In the genomic region with DNA sequence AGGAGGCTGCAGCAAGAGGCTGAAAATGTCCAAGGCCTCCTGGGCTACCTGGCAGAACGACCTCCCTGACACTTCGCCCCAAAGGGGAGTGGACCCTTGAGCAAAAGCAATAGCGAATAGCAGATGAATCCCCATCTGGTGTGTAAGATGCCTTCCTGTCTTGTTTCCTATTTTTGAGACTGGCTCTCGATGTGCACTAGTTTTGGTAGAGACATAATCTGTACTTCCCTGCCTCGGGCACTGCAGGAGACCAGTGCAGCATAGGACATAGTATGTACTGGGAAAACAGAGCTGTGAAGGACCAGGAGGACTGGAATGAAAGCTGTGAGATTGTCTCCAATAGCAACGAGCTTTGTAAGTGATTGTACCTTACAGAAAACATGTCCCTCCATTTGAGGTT, we compare ENCODE assay signal across 23 mouse cellular contexts. TPM values are rescaled to one million over a fixed set of nuclear protein-coding genes. Genes with fewer than 3 reads are reported as not detected.
A peak's percentile ranks its signal among the peaks of the same experiment; 100 is the strongest.
DNase-seq lines count a peak whose midpoint lies in the region; ATAC-seq and TF ChIP-seq lines count a peak whose summit lies in the region.
"Had no signal": no experiment of that assay in that cellular context is flagged by ENCODE, and none has a peak within 500 bp of the region (broad histone marks: within the 10 kb centered on the region; RNA-seq: fewer than 3 reads in every experiment).

No protein-coding gene starts in this region.

- no peak overlapping the region for H3K9ac ChIP-seq in heart, adult 2 months (ENCODE audit: low read depth, low read length)
- H3K9ac ChIP-seq in lung, postnatal 0 days (replicated peaks; ENCODE audit: low read depth) = no peak overlapping the region
- H3K9ac ChIP-seq in stomach, embryonic 16.5 days (ENCODE audit: low read length) = no peak overlapping the region
- H3K9ac ChIP-seq: embryonic facial prominence, embryonic 15.5 days; heart, embryonic 13.5 days; limb, embryonic 13.5 days had no signal

- TF ChIP-seq POLR2A in heart, adult 2 months (IDR thresholded peaks at IDR 0.05; ENCODE audit: insufficient read depth, low read depth, low read length) = no peak
- no peak for TF ChIP-seq POLR2A in lung, adult 2 months (IDR thresholded peaks at IDR 0.05; ENCODE audit: borderline replicate concordance, extremely low read depth, low read depth, low read length)
- no peak for TF ChIP-seq POLR2A in cortical plate, adult 2 months (IDR thresholded peaks at IDR 0.05; ENCODE audit: extremely low read depth, insufficient read depth, low read length)

- ATAC-seq in lung, postnatal 0 days = no peak
- ATAC-seq in stomach, embryonic 16.5 days (ENCODE audit: insufficient read depth, low FRiP score) = no peak

- no peak for DNase-seq in heart, adult 2 months
- no peak for DNase-seq in heart, embryonic 10.5 days (ENCODE audit: low spot score)
- no peak for DNase-seq in lung, postnatal 0 days (ENCODE audit: low spot score)
- no peak for DNase-seq in lung, adult 2 months
- DNase-seq in right cerebral cortex, postnatal 4 days = no peak
- no peak for DNase-seq in urinary bladder, postnatal 36 days (ENCODE audit: low spot score in 2 of 2)
- DNase-seq: adrenal gland, adult 8-10 months; cerebellum, adult 18-20 months; gastrocnemius, postnatal 36 days; kidney, adult 18-20 months; lung, adult 18-20 months; lung, postnatal 4 days; midbrain, embryonic 14.5 days; right cerebral cortex, postnatal 14 days had no signal

- no peak for TF ChIP-seq CTCF in heart, adult 2 months (IDR thresholded peaks at IDR 0.05)
- no peak for TF ChIP-seq CTCF in lung, postnatal 0 days (IDR thresholded peaks at IDR 0.05)
- TF ChIP-seq CTCF in lung, adult 2 months (IDR thresholded peaks at IDR 0.05; ENCODE audit: insufficient read depth, low read length) = no peak
- TF ChIP-seq CTCF in cortical plate, adult 2 months (IDR thresholded peaks at IDR 0.05; ENCODE audit: extremely low read depth, insufficient read depth, low read length) = no peak

- no peaks in the 10 kb centered on the region; the same call in 1 of the 2 replicates for H3K36me3 ChIP-seq in heart, adult 2 months (ENCODE audit: control insufficient read depth, insufficient read depth, low read length)
- H3K36me3 ChIP-seq in heart, embryonic 10.5 days = no peaks in the 10 kb centered on the region
- H3K36me3 ChIP-seq in lung, postnatal 0 days (ENCODE audit: insufficient read depth, low read length) = no peaks in the 10 kb centered on the region
- H3K36me3 ChIP-seq in stomach, embryonic 16.5 days (ENCODE audit: control insufficient read depth, insufficient read depth, low read length) = no peaks in the 10 kb centered on the region
- H3K36me3 ChIP-seq: embryonic facial prominence, embryonic 15.5 days; limb, embryonic 13.5 days had no signal

- peaks cover 3% of the 10 kb centered on the region for H3K4me1 ChIP-seq in heart, adult 2 months (ENCODE audit: control insufficient read depth, insufficient read depth, low read length)
- no peaks in the 10 kb centered on the region for H3K4me1 ChIP-seq in heart, embryonic 10.5 days
- 0 out of 2 replicates have a peak, but pooled peaks cover 3% of the 10 kb centered on the region for H3K4me1 ChIP-seq in lung, postnatal 0 days (ENCODE audit: insufficient read depth, low read depth, low read length)
- peaks cover 7% of the 10 kb centered on the region for H3K4me1 ChIP-seq in lung, adult 2 months (ENCODE audit: control insufficient read depth, insufficient read depth, low read length)
- peaks cover 2% of the 10 kb centered on the region for H3K4me1 ChIP-seq in cortical plate, adult 2 months (ENCODE audit: control insufficient read depth, insufficient read depth, low read length)
- H3K4me1 ChIP-seq in stomach, embryonic 16.5 days (ENCODE audit: control insufficient read depth, insufficient read depth, low read length) = peaks cover 8% of the 10 kb centered on the region; the same call in 1 of the 2 replicates

- intact Hi-C loops in heart, adult 2 months (cut with DNase I) = no loop called here

- peaks cover 5% of the 10 kb centered on the region; the same call in 1 of the 2 replicates for H3K79me2 ChIP-seq in heart, adult 2 months (replicated peaks; ENCODE audit: control insufficient read depth, insufficient read depth, low read length)

- H3K27ac ChIP-seq in heart, adult 2 months = peak overlapping the region; percentile 37
- H3K27ac ChIP-seq in heart, embryonic 10.5 days = no peak overlapping the region
- 0 out of 2 replicates have a peak overlapping the region, but pooled peaks have one; percentile 6 for H3K27ac ChIP-seq in lung, postnatal 0 days (ENCODE audit: low read length)
- H3K27ac ChIP-seq in cortical plate, adult 2 months (ENCODE audit: insufficient read depth, low read length) = peak overlapping the region; percentile 90
- H3K27ac ChIP-seq in stomach, embryonic 16.5 days (ENCODE audit: low read length) = peak overlapping the region; percentile 25; the same call in 1 of the 2 replicates
- H3K27ac ChIP-seq: embryonic facial prominence, embryonic 15.5 days; heart, embryonic 13.5 days; limb, embryonic 13.5 days had no signal

- TF ChIP-seq EP300 in heart, adult 2 months (IDR thresholded peaks at IDR 0.05; ENCODE audit: insufficient read depth, low read depth, low read length) = no peak
- no peak for TF ChIP-seq EP300 in lung, postnatal 0 days (IDR thresholded peaks at IDR 0.05)

- 56% methylated on average over 6 of the region's 6 CpGs for WGBS in heart, adult 2 months
- 76% methylated on average over 6 of the region's 6 CpGs for WGBS in heart, embryonic 10.5 days
- 74% methylated on average over 6 of the region's 6 CpGs for WGBS in lung, postnatal 0 days
- WGBS in lung, adult 2 months = 57% methylated on average over 6 of the region's 6 CpGs
- 68% methylated on average over 6 of the region's 6 CpGs for WGBS in stomach, embryonic 16.5 days

- H3K4me3 ChIP-seq in heart, adult 2 months = no peak overlapping the region
- no peak overlapping the region for H3K4me3 ChIP-seq in heart, embryonic 10.5 days
- no peak overlapping the region for H3K4me3 ChIP-seq in lung, postnatal 0 days (ENCODE audit: low read depth, low read length)
- no peak overlapping the region for H3K4me3 ChIP-seq in lung, adult 2 months (replicated peaks; ENCODE audit: extremely low read depth, low read depth, low read length)
- H3K4me3 ChIP-seq in cortical plate, adult 2 months (ENCODE audit: insufficient read depth, low read length) = no peak overlapping the region
- no peak overlapping the region for H3K4me3 ChIP-seq in stomach, embryonic 16.5 days (replicated peaks; ENCODE audit: low read length)
- H3K4me3 ChIP-seq: embryonic facial prominence, embryonic 15.5 days; heart, embryonic 13.5 days; limb, embryonic 13.5 days had no signal

- no peaks in the 10 kb centered on the region for H3K27me3 ChIP-seq in heart, adult 2 months (ENCODE audit: control insufficient read depth, insufficient read depth, low read length)
- no peaks in the 10 kb centered on the region for H3K27me3 ChIP-seq in heart, embryonic 10.5 days (ENCODE audit: insufficient read depth, poor library complexity, severe bottlenecking)
- no peaks in the 10 kb centered on the region for H3K27me3 ChIP-seq in lung, postnatal 0 days (replicated peaks; ENCODE audit: insufficient read depth, low read length)
- H3K27me3 ChIP-seq in stomach, embryonic 16.5 days (ENCODE audit: control insufficient read depth, insufficient read depth, low read length) = no peaks in the 10 kb centered on the region
- H3K27me3 ChIP-seq: embryonic facial prominence, embryonic 15.5 days; heart, embryonic 13.5 days; limb, embryonic 13.5 days had no signal

- no peak overlapping the region for H3K4me2 ChIP-seq in lung, postnatal 0 days (replicated peaks; ENCODE audit: low read depth, low read length)
- H3K4me2 ChIP-seq in stomach, embryonic 16.5 days (ENCODE audit: low read depth, low read length) = no peak overlapping the region
- H3K4me2 ChIP-seq: embryonic facial prominence, embryonic 15.5 days; heart, embryonic 13.5 days; limb, embryonic 13.5 days had no signal

- H3K9me3 ChIP-seq in heart, embryonic 10.5 days = no peaks in the 10 kb centered on the region
- H3K9me3 ChIP-seq in lung, postnatal 0 days (ENCODE audit: low read length) = no peaks in the 10 kb centered on the region
- H3K9me3 ChIP-seq in stomach, embryonic 16.5 days (replicated peaks; ENCODE audit: control insufficient read depth, low read length) = no peaks in the 10 kb centered on the region
- H3K9me3 ChIP-seq: embryonic facial prominence, embryonic 15.5 days; heart, embryonic 13.5 days; limb, embryonic 13.5 days had no signal

RNA-seq across cellular contexts. Expression of gene Mtmr6, which starts 8.3 kb away (rescaled TPM):
- total RNA-seq in heart, adult 2 months (2021) = 10 to 100 TPM; 29.1 to 31.0 TPM
- 17.4 and 32.8 TPM in 2 replicates for polyA plus RNA-seq in heart, adult 2 months (2012; rRNA removed)
- polyA plus RNA-seq in heart, embryonic 10.5 days (2016; fragmentation: Nextera tagmentation; extraction: Ambion mirVana) = 22.4 and 28.4 TPM in 2 replicates
- 39.7 and 42.7 TPM in 2 replicates for polyA plus RNA-seq in lung, postnatal 0 days (2015; fragmentation: Nextera tagmentation; extraction: Ambion mirVana)
- polyA plus RNA-seq in lung, adult 2 months (2012; rRNA removed) = 20.5 and 30.1 TPM in 2 replicates
- 91.3 and 93.7 TPM in 2 replicates for polyA plus RNA-seq in cortical plate, adult 2 months (2012; rRNA removed)
- 40.9 and 46.5 TPM in 2 replicates for polyA plus RNA-seq in stomach, embryonic 16.5 days (2015; fragmentation: Nextera tagmentation; extraction: Ambion mirVana)

RNA-seq across cellular contexts. Expression of gene Gm49336, which starts 22.0 kb away (rescaled TPM):
- total RNA-seq in heart, adult 2 months (2021) = 10 to 100 TPM; 27.2 to 27.3 TPM
- polyA plus RNA-seq in heart, adult 2 months (2012; rRNA removed) = 8.8 and 17.5 TPM in 2 replicates
- 44.7 and 50.3 TPM in 2 replicates for polyA plus RNA-seq in heart, embryonic 10.5 days (2016; fragmentation: Nextera tagmentation; extraction: Ambion mirVana)
- 19.6 and 22.5 TPM in 2 replicates for polyA plus RNA-seq in lung, postnatal 0 days (2015; fragmentation: Nextera tagmentation; extraction: Ambion mirVana)
- polyA plus RNA-seq in lung, adult 2 months (2012; rRNA removed) = 13.7 and 13.9 TPM in 2 replicates
- polyA plus RNA-seq in cortical plate, adult 2 months (2012; rRNA removed) = 43.6 and 44.6 TPM in 2 replicates
- 49.1 and 50.5 TPM in 2 replicates for polyA plus RNA-seq in stomach, embryonic 16.5 days (2015; fragmentation: Nextera tagmentation; extraction: Ambion mirVana)

RNA-seq across cellular contexts. Expression of gene Nupl1, which starts 22.1 kb away (rescaled TPM):
- not detected for total RNA-seq in heart, adult 2 months (2021)
- 0.15 TPM in 1 of 2 replicates, not detected in the other for polyA plus RNA-seq in heart, adult 2 months (2012; rRNA removed)
- polyA plus RNA-seq in heart, embryonic 10.5 days (2016; fragmentation: Nextera tagmentation; extraction: Ambion mirVana) = 0.07 TPM in 1 of 2 replicates, not detected in the other
- not detected in 2 replicates for polyA plus RNA-seq in lung, postnatal 0 days (2015; fragmentation: Nextera tagmentation; extraction: Ambion mirVana)
- 0.03 and 0.09 TPM in 2 replicates for polyA plus RNA-seq in lung, adult 2 months (2012; rRNA removed)
- polyA plus RNA-seq in cortical plate, adult 2 months (2012; rRNA removed) = 0.08 and 0.13 TPM in 2 replicates
- 0.08 and 0.10 TPM in 2 replicates for polyA plus RNA-seq in stomach, embryonic 16.5 days (2015; fragmentation: Nextera tagmentation; extraction: Ambion mirVana)
- total RNA-seq: gastrocnemius, postnatal 36 days; heart, postnatal 36 days; left cerebral cortex, adult 18-20 months had no signal
- polyA plus RNA-seq: embryonic facial prominence, embryonic 15.5 days; forebrain, embryonic 11.5 days; heart, embryonic 13.5 days; large intestine, adult 2 months; limb, embryonic 13.5 days; midbrain, embryonic 14.5 days had no signal
